Mouse (Mus musculus): ENCODE results near the gene Tnks2.

DNA sequence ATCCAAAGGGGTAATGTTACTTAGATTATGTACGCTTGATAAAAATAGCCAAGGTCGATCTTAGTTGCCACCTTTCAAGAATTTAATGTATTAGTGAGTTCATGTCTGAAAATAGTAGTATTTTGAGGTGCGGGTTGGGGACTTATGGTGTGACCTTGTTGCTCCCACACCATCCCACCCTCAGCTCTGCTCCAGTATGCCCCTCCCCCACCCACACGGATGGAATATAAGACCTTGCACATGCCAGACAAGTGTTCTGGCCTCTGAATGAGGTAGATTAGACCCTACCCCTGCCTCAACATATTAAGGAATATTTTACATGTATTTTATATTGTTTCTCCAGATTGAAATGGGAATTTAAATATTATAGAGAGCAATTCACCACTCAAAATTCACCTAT, 2.0 kb downstream of the Tnks2 start:
- TF ChIP-seq CTCF (IDR thresholded peaks at IDR 0.05; ENCODE audit: low read depth) (no peak), EP300 (optimal IDR thresholded peaks at IDR 0.05) (no peak)
